Mouse (Mus musculus) ES-Bruce4 (cell line): ENCODE measurements around the gene Tlcd2.

Experiments
- CTCF ChIP-seq: IDR thresholded peaks from one replicate; pipeline ENCODE4 v1.8.1; 2011; ENCODE audit warnings: low read depth, low read length
- EP300 ChIP-seq: IDR thresholded peaks from 2 replicates; pipeline ENCODE4 v1.6.1; 2011; ENCODE audit warnings: low read depth, low read length; ENCODE audit not compliant: insufficient read depth
- POLR2A ChIP-seq: IDR thresholded peaks from one replicate; pipeline ENCODE4 v1.8.1; 2011; ENCODE audit warnings: low read length; ENCODE audit not compliant: insufficient read depth

- TF ChIP-seq POLR2A = no peak
- no peak for TF ChIP-seq CTCF
- TF ChIP-seq EP300 = no peak
These were observed 58.5 kb downstream of the Tlcd2 start for GRCm38 (mm10) chr11:75519834-75520633.
